Mouse (Mus musculus): Measurements from ENCODE around the gene Ccdc97. TPM values are rescaled to one million over a fixed set of nuclear protein-coding genes. Genes with fewer than 3 reads are reported as not detected.

Ccdc97 gene
- polyA plus RNA-seq, 1 experiment from 2014 or later = 34.0 TPM

GRCm38 (mm10) chr7:25704716-25705364 lies 14.0 kb downstream of the Ccdc97 start:
- H3K4me1 ChIP-seq = peaks cover 18% of the 10 kb centered on the region
- H3K9ac ChIP-seq = peak overlapping the region; percentile 45; the same call in 1 of the 2 replicates
- no peak overlapping the region for H3K27ac ChIP-seq
- peak overlapping the region; percentile 33 for H3K4me3 ChIP-seq
- H3K36me3 ChIP-seq = no peaks in the 10 kb centered on the region
- WGBS = 2% methylated on average over 33 of the region's 37 CpGs
- H3K9me3 ChIP-seq = no peaks in the 10 kb centered on the region; the same call in 1 of the 2 replicates
- H3K4me2 ChIP-seq (replicated peaks) = peak overlapping the region; percentile 68
- peak; percentile 51; the same call in 1 of the 2 replicates for ATAC-seq (ENCODE audit: low FRiP score, low read depth)
- H3K27me3 ChIP-seq (replicated peaks) = peaks cover 4% of the 10 kb centered on the region

- WGBS = 19% methylated on average over 10 of the region's 10 CpGs
- Histone ChIP-seq H3K27ac (no peak overlapping the region), H3K27me3 (replicated peaks) (peaks cover 4% of the 10 kb centered on the region), H3K9ac (no peak overlapping the region), H3K36me3 (no peaks in the 10 kb centered on the region), H3K4me2 (replicated peaks) (peak overlapping the region; percentile 68), H3K9me3 (no peaks in the 10 kb centered on the region; the same call in 1 of the 2 replicates), H3K4me1 (peaks cover 17% of the 10 kb centered on the region), H3K4me3 (peak overlapping the region; percentile 0; the same call in 1 of the 2 replicates)
- ATAC-seq (ENCODE audit: low FRiP score, low read depth) = 0 out of 2 replicates have a peak, but pooled peaks have one; percentile 23
Measured at GRCm38 (mm10) chr7:25703793-25704494, 14.9 kb downstream of the Ccdc97 start.

GRCm38 (mm10) chr7:25702350-25702749 lies 16.5 kb downstream of the Ccdc97 start:
- Histone ChIP-seq H3K4me3 (no peak overlapping the region), H3K36me3 (no peaks in the 10 kb centered on the region), H3K9me3 (no peaks in the 10 kb centered on the region; the same call in 1 of the 2 replicates), H3K4me1 (peaks cover 17% of the 10 kb centered on the region), H3K4me2 (replicated peaks) (no peak overlapping the region), H3K27ac (no peak overlapping the region), H3K27me3 (replicated peaks) (peaks cover 4% of the 10 kb centered on the region), H3K9ac (no peak overlapping the region)
- 98% methylated on average over 2 of the region's 2 CpGs for WGBS
- ATAC-seq (ENCODE audit: low FRiP score, low read depth) = no peak

GRCm38 (mm10) chr7:25700732-25701131 lies 18.2 kb downstream of the Ccdc97 start:
- no peak for ATAC-seq (ENCODE audit: low FRiP score, low read depth)
- no peaks in the 10 kb centered on the region for H3K36me3 ChIP-seq
- no peak overlapping the region for H3K4me2 ChIP-seq (replicated peaks)
- H3K4me1 ChIP-seq = peaks cover 17% of the 10 kb centered on the region
- no peak overlapping the region for H3K27ac ChIP-seq
- H3K4me3 ChIP-seq = no peak overlapping the region
- 76% methylated on average over 12 of the region's 12 CpGs for WGBS
- peaks cover 4% of the 10 kb centered on the region for H3K27me3 ChIP-seq (replicated peaks)
- H3K9me3 ChIP-seq = no peaks in the 10 kb centered on the region; the same call in 1 of the 2 replicates
- H3K9ac ChIP-seq = no peak overlapping the region

GRCm38 (mm10) chr7:25699851-25700250 lies 19.0 kb downstream of the Ccdc97 start:
- H3K9ac ChIP-seq = no peak overlapping the region
- WGBS = 51% methylated on average over 13 of the region's 13 CpGs
- H3K9me3 ChIP-seq = no peaks in the 10 kb centered on the region; the same call in 1 of the 2 replicates
- no peaks in the 10 kb centered on the region for H3K36me3 ChIP-seq
- no peak for ATAC-seq (ENCODE audit: low FRiP score, low read depth)
- no peak overlapping the region for H3K27ac ChIP-seq
- peaks cover 4% of the 10 kb centered on the region for H3K27me3 ChIP-seq (replicated peaks)
- no peak overlapping the region for H3K4me2 ChIP-seq (replicated peaks)
- peaks cover 13% of the 10 kb centered on the region for H3K4me1 ChIP-seq
- no peak overlapping the region for H3K4me3 ChIP-seq

GRCm38 (mm10) chr7:25694104-25694503 lies 24.8 kb downstream of the Ccdc97 start:
- Histone ChIP-seq H3K27ac (no peak overlapping the region), H3K4me1 (peaks cover 3% of the 10 kb centered on the region; the same call in 1 of the 2 replicates), H3K9ac (no peak overlapping the region), H3K36me3 (no peaks in the 10 kb centered on the region), H3K9me3 (no peaks in the 10 kb centered on the region), H3K4me3 (no peak overlapping the region), H3K4me2 (replicated peaks) (no peak overlapping the region), H3K27me3 (replicated peaks) (peaks cover 24% of the 10 kb centered on the region)
- 58% methylated on average over 8 of the region's 8 CpGs for WGBS
- ATAC-seq (ENCODE audit: low FRiP score, low read depth) = no peak

GRCm38 (mm10) chr7:25690051-25690450 lies 28.8 kb downstream of the Ccdc97 start:
- Histone ChIP-seq H3K9ac (no peak overlapping the region), H3K36me3 (no peaks in the 10 kb centered on the region), H3K4me2 (replicated peaks) (peak overlapping the region; percentile 79; the same call in 1 of the 2 replicates), H3K9me3 (no peaks in the 10 kb centered on the region), H3K27ac (no peak overlapping the region), H3K4me3 (no peak overlapping the region), H3K27me3 (replicated peaks) (peaks cover 65% of the 10 kb centered on the region), H3K4me1 (peaks cover 32% of the 10 kb centered on the region)
- no peak for ATAC-seq (ENCODE audit: low FRiP score, low read depth)
- 27% methylated on average over 5 of the region's 5 CpGs for WGBS

- no peak overlapping the region for H3K9ac ChIP-seq
Measured at GRCm38 (mm10) chr7:25689603-25690021, 29.3 kb downstream of the Ccdc97 start.

GRCm38 (mm10) chr7:25688810-25689586 lies 29.9 kb downstream of the Ccdc97 start:
- no peak for ATAC-seq (ENCODE audit: low FRiP score, low read depth)
- H3K4me1 ChIP-seq = peaks cover 32% of the 10 kb centered on the region
- WGBS = under 1% methylated on average over 51 of the region's 52 CpGs
- peak overlapping the region; percentile 47 for H3K9ac ChIP-seq
- no peaks in the 10 kb centered on the region for H3K9me3 ChIP-seq
- H3K4me3 ChIP-seq = peak overlapping the region; percentile 45
- peak overlapping the region; percentile 79 for H3K4me2 ChIP-seq (replicated peaks)
- H3K27me3 ChIP-seq (replicated peaks) = peaks cover 65% of the 10 kb centered on the region
- no peaks in the 10 kb centered on the region for H3K36me3 ChIP-seq
- no peak overlapping the region for H3K27ac ChIP-seq

More at GRCm38 (mm10) chr7:25689603-25690021, 29.3 kb downstream of the Ccdc97 start:
- Histone ChIP-seq H3K27me3 (replicated peaks) (peaks cover 65% of the 10 kb centered on the region), H3K27ac (no peak overlapping the region), H3K4me3 (peak overlapping the region; percentile 45), H3K36me3 (no peaks in the 10 kb centered on the region), H3K4me2 (replicated peaks) (peak overlapping the region; percentile 79), H3K4me1 (peaks cover 32% of the 10 kb centered on the region), H3K9me3 (no peaks in the 10 kb centered on the region)
- ATAC-seq (ENCODE audit: low FRiP score, low read depth) = no peak
- 11% methylated on average over 12 of the region's 12 CpGs for WGBS

- peak overlapping the region; percentile 51 for H3K9ac ChIP-seq
Measured at GRCm38 (mm10) chr7:25687811-25688401, 31.0 kb downstream of the Ccdc97 start.

GRCm38 (mm10) chr7:25686680-25687531 lies 32.0 kb downstream of the Ccdc97 start, which contains the start of gene Tgfb1:
TSS of gene Tgfb1 (plus strand) at chr7:25687002.
- peak within 1 kb of the TSS; percentile 45 for H3K4me3 ChIP-seq
- WGBS = 2% methylated on average over 64 of the region's 69 CpGs
- peak within 1 kb of the TSS; percentile 79 for H3K4me2 ChIP-seq (replicated peaks)
- peak within 1 kb of the TSS; percentile 54 for H3K9ac ChIP-seq
- no peak within 1 kb of the TSS for H3K27ac ChIP-seq
- no peak for ATAC-seq (ENCODE audit: low FRiP score, low read depth)
- peaks cover 32% of the 10 kb centered on the region for H3K4me1 ChIP-seq
- H3K36me3 ChIP-seq = no peaks in the 10 kb centered on the region
- peaks cover 61% of the 10 kb centered on the region for H3K27me3 ChIP-seq (replicated peaks)
- no peaks in the 10 kb centered on the region for H3K9me3 ChIP-seq

More at GRCm38 (mm10) chr7:25687811-25688401, 31.0 kb downstream of the Ccdc97 start:
- under 1% methylated on average over 47 of the region's 47 CpGs for WGBS
- no peak overlapping the region for H3K27ac ChIP-seq
- no peaks in the 10 kb centered on the region for H3K36me3 ChIP-seq
- peaks cover 32% of the 10 kb centered on the region for H3K4me1 ChIP-seq
- H3K27me3 ChIP-seq (replicated peaks) = peaks cover 65% of the 10 kb centered on the region
- H3K4me3 ChIP-seq = peak overlapping the region; percentile 45
- no peaks in the 10 kb centered on the region for H3K9me3 ChIP-seq
- ATAC-seq (ENCODE audit: low FRiP score, low read depth) = no peak
- H3K4me2 ChIP-seq (replicated peaks) = peak overlapping the region; percentile 79
